Mouse (Mus musculus): ENCODE results near the gene Ddx19a. TPM values are rescaled to one million over a fixed set of nuclear protein-coding genes. Genes with fewer than 3 reads are reported as not detected.

Gene Ddx19a
- polyA plus RNA-seq, 1 experiment: 24.3 TPM

- peak overlapping the region; percentile 55 for H3K4me3 ChIP-seq (ENCODE audit: insufficient read depth, low read depth, low read length)
- H3K27ac ChIP-seq (ENCODE audit: insufficient read depth, low read depth, low read length): peak overlapping the region; percentile 18; the same call in 1 of the 2 replicates
- TF ChIP-seq CTCF (conservative IDR thresholded peaks at IDR 0.05; ENCODE audit: insufficient read depth, insufficient read length, low read depth, low read length) (no peak), POLR2A (IDR thresholded peaks at IDR 0.05; ENCODE audit: low read depth, low read length) (no peak)
- no peaks in the 10 kb centered on the region for H3K27me3 ChIP-seq (replicated peaks; ENCODE audit: control insufficient read depth, insufficient read depth, low read length)
- H3K4me1 ChIP-seq (ENCODE audit: control insufficient read depth, insufficient read depth, low read length): 0 out of 2 replicates have a peak, but pooled peaks cover 3% of the 10 kb centered on the region
- H3K36me3 ChIP-seq (ENCODE audit: control insufficient read depth, insufficient read depth, low read length): peaks cover 2% of the 10 kb centered on the region
- DNase-seq: peak; percentile 95
- WGBS: 29% methylated on average over 45 of the region's 45 CpGs
Measured at GRCm38 (mm10) chr8:110969910-110970770, 27.5 kb downstream of the Ddx19a start.

- no peak for TF ChIP-seq POLR2A (IDR thresholded peaks at IDR 0.05; ENCODE audit: low read depth, low read length)
- no peak for TF ChIP-seq CTCF (conservative IDR thresholded peaks at IDR 0.05; ENCODE audit: insufficient read depth, insufficient read length, low read depth, low read length)
- WGBS: 73% methylated on average over 9 of the region's 9 CpGs
- Histone ChIP-seq H3K4me1 (ENCODE audit: control insufficient read depth, insufficient read depth, low read length) (0 out of 2 replicates have a peak, but pooled peaks cover 3% of the 10 kb centered on the region), H3K27ac (ENCODE audit: insufficient read depth, low read depth, low read length) (no peak overlapping the region), H3K4me3 (ENCODE audit: insufficient read depth, low read depth, low read length) (no peak overlapping the region), H3K36me3 (ENCODE audit: control insufficient read depth, insufficient read depth, low read length) (no peaks in the 10 kb centered on the region; the same call in 1 of the 2 replicates), H3K27me3 (replicated peaks; ENCODE audit: control insufficient read depth, insufficient read depth, low read length) (no peaks in the 10 kb centered on the region)
- DNase-seq: no peak
Measured at GRCm38 (mm10) chr8:110967326-110967725, 30.3 kb downstream of the Ddx19a start.

- H3K4me1 ChIP-seq (ENCODE audit: control insufficient read depth, insufficient read depth, low read length): 0 out of 2 replicates have a peak, but pooled peaks cover 3% of the 10 kb centered on the region
- peak overlapping the region; percentile 58 for H3K27ac ChIP-seq (ENCODE audit: insufficient read depth, low read depth, low read length)
- TF ChIP-seq CTCF (conservative IDR thresholded peaks at IDR 0.05; ENCODE audit: insufficient read depth, insufficient read length, low read depth, low read length) (0 out of 2 replicates have a peak, but pooled peaks have one; percentile 12), POLR2A (IDR thresholded peaks at IDR 0.05; ENCODE audit: low read depth, low read length) (no peak)
- H3K4me3 ChIP-seq (ENCODE audit: insufficient read depth, low read depth, low read length): no peak overlapping the region
- H3K36me3 ChIP-seq (ENCODE audit: control insufficient read depth, insufficient read depth, low read length): no peaks in the 10 kb centered on the region; the same call in 1 of the 2 replicates
- DNase-seq: peak; percentile 69
- H3K27me3 ChIP-seq (replicated peaks; ENCODE audit: control insufficient read depth, insufficient read depth, low read length): no peaks in the 10 kb centered on the region
- WGBS: 64% methylated on average over 8 of the region's 8 CpGs
Measured at GRCm38 (mm10) chr8:110966586-110966985, 31.0 kb downstream of the Ddx19a start.

GRCm38 (mm10) chr8:110965594-110965993, 32.0 kb downstream of the Ddx19a start:
- H3K36me3 ChIP-seq (ENCODE audit: control insufficient read depth, insufficient read depth, low read length): no peaks in the 10 kb centered on the region; the same call in 1 of the 2 replicates

GRCm38 (mm10) chr8:110964666-110965065, 32.9 kb downstream of the Ddx19a start:
- no peak overlapping the region for H3K27ac ChIP-seq (ENCODE audit: insufficient read depth, low read depth, low read length)
- DNase-seq: no peak
- H3K27me3 ChIP-seq (replicated peaks; ENCODE audit: control insufficient read depth, insufficient read depth, low read length): no peaks in the 10 kb centered on the region
- H3K4me1 ChIP-seq (ENCODE audit: control insufficient read depth, insufficient read depth, low read length): 0 out of 2 replicates have a peak, but pooled peaks cover 3% of the 10 kb centered on the region
- TF ChIP-seq POLR2A (IDR thresholded peaks at IDR 0.05; ENCODE audit: low read depth, low read length) (no peak), CTCF (conservative IDR thresholded peaks at IDR 0.05; ENCODE audit: insufficient read depth, insufficient read length, low read depth, low read length) (no peak)
- H3K36me3 ChIP-seq (ENCODE audit: control insufficient read depth, insufficient read depth, low read length): no peaks in the 10 kb centered on the region; the same call in 1 of the 2 replicates
- WGBS: 75% methylated on average over 7 of the region's 7 CpGs
- no peak overlapping the region for H3K4me3 ChIP-seq (ENCODE audit: insufficient read depth, low read depth, low read length)

More at GRCm38 (mm10) chr8:110965594-110965993, 32.0 kb downstream of the Ddx19a start:
- TF ChIP-seq POLR2A (IDR thresholded peaks at IDR 0.05; ENCODE audit: low read depth, low read length): no peak
- TF ChIP-seq CTCF (conservative IDR thresholded peaks at IDR 0.05; ENCODE audit: insufficient read depth, insufficient read length, low read depth, low read length): 0 out of 2 replicates have a peak, but pooled peaks have one; percentile 22
- WGBS: 39% methylated on average over 7 of the region's 7 CpGs
- Histone ChIP-seq H3K4me3 (ENCODE audit: insufficient read depth, low read depth, low read length) (no peak overlapping the region), H3K27me3 (replicated peaks; ENCODE audit: control insufficient read depth, insufficient read depth, low read length) (no peaks in the 10 kb centered on the region), H3K4me1 (ENCODE audit: control insufficient read depth, insufficient read depth, low read length) (0 out of 2 replicates have a peak, but pooled peaks cover 3% of the 10 kb centered on the region), H3K27ac (ENCODE audit: insufficient read depth, low read depth, low read length) (peak overlapping the region; percentile 58)
- DNase-seq: peak; percentile 93

- Histone ChIP-seq H3K27me3 (replicated peaks; ENCODE audit: control insufficient read depth, insufficient read depth, low read length) (no peaks in the 10 kb centered on the region), H3K4me3 (ENCODE audit: insufficient read depth, low read depth, low read length) (no peak overlapping the region), H3K27ac (ENCODE audit: insufficient read depth, low read depth, low read length) (no peak overlapping the region), H3K4me1 (ENCODE audit: control insufficient read depth, insufficient read depth, low read length) (0 out of 2 replicates have a peak, but pooled peaks cover 3% of the 10 kb centered on the region), H3K36me3 (ENCODE audit: control insufficient read depth, insufficient read depth, low read length) (no peaks in the 10 kb centered on the region; the same call in 1 of the 2 replicates)
- 91% methylated on average over 2 of the region's 2 CpGs for WGBS
- TF ChIP-seq POLR2A (IDR thresholded peaks at IDR 0.05; ENCODE audit: low read depth, low read length): no peak
- TF ChIP-seq CTCF (conservative IDR thresholded peaks at IDR 0.05; ENCODE audit: insufficient read depth, insufficient read length, low read depth, low read length): no peak
- DNase-seq: no peak
Measured at GRCm38 (mm10) chr8:110963051-110963450, 34.5 kb downstream of the Ddx19a start.

- Histone ChIP-seq H3K4me1 (ENCODE audit: control insufficient read depth, insufficient read depth, low read length) (no peaks in the 10 kb centered on the region), H3K36me3 (ENCODE audit: control insufficient read depth, insufficient read depth, low read length) (peaks cover 1% of the 10 kb centered on the region), H3K27ac (ENCODE audit: insufficient read depth, low read depth, low read length) (no peak overlapping the region), H3K4me3 (ENCODE audit: insufficient read depth, low read depth, low read length) (no peak overlapping the region), H3K27me3 (replicated peaks; ENCODE audit: control insufficient read depth, insufficient read depth, low read length) (no peaks in the 10 kb centered on the region)
- 94% methylated on average over 6 of the region's 6 CpGs for WGBS
- TF ChIP-seq CTCF (conservative IDR thresholded peaks at IDR 0.05; ENCODE audit: insufficient read depth, insufficient read length, low read depth, low read length) (no peak), POLR2A (IDR thresholded peaks at IDR 0.05; ENCODE audit: low read depth, low read length) (no peak)
- DNase-seq: no peak
Measured at GRCm38 (mm10) chr8:110959906-110960305, 37.7 kb downstream of the Ddx19a start.
